Mouse (Mus musculus) left cerebral cortex, postnatal 36 days (tissue): ENCODE data around the gene Gon7. TPM values are rescaled to one million over a fixed set of nuclear protein-coding genes. Genes with fewer than 3 reads are reported as not detected.

ENCODE experiments used
- DNase-seq, 2 experiments: peaks; one replicate each; pipeline ENCODE4 v3.0.0; 2021 to 2022; ENCODE audit warnings: low spot score in 2 of 2, mixed read lengths in 1 of 2
- intact Hi-C: fragments of 180-260 bp; cut with DNase I; formaldehyde crosslinking; loops from one replicate; pipeline ENCODE4 v1.15.1; 2025
- total RNA-seq, 2 experiments: library from RNA; stranded (reverse); gene quantifications; 2 replicates each; pipeline ENCODE4 v1.2.3; 2021

Gene Gon7
- total RNA-seq, result 10 to 100 TPM; 12.7 to 14.5 TPM

- intact Hi-C loops, result no loop called here
- peak; percentile 97 to 98 for DNase-seq
Measured at GRCm38 (mm10) chr12:102757689-102758402, at the start of gene Gon7, which contains the start of the genes Gm28051 and Ubr7. Gon7 (minus strand) TSS chr12:102757803. Gm28051 (minus strand) TSS chr12:102757765. Ubr7 (plus strand) TSS chr12:102757967.

DNA sequence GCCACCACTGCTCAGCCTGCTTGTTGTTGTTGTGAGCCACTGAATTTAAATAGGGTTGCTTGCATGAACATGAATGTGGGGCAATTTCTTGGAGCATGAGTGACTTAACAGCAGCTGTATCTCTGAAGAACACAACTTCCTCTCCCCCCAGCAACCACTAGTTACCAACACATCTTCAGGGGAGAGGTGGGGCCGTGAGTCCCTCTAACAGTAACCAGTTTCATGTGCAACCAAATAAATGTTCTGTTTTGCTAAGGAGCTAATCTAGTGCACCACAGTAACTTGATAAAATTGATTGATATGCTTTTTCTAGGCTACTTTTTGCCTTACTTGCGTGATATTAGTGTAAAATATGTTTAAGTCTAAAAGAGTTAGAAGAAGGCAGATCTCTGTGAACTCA is 41.9 kb upstream of the Gon7 start:
- DNase-seq, result no peak
- intact Hi-C loops, result no loop called here

DNA sequence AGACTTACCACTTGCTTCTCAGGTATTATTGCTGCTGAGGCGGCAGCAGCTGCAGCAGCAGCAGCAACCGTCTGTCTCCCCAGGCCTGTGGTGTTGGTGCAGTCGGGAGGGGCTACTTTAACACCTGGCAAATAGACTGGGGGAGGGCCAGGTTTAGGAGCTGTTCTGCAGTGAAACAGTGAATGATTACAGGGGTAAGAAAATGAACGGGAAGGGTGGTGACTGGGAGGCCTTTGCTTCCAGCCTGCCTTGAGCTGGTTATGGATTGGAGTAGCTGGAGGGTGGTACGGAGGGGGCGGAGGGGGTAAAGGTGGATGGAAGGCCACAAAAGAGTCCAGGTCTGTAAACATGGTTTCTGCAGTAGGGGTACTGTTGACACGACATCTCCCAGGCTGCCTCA is 30.3 kb upstream of the Gon7 start:
- intact Hi-C loops, result loop anchor here (10.0 kb wide), 1 partner anchor 277 kb away; no protein-coding TSS in a partner anchor
- no peak for DNase-seq

DNA sequence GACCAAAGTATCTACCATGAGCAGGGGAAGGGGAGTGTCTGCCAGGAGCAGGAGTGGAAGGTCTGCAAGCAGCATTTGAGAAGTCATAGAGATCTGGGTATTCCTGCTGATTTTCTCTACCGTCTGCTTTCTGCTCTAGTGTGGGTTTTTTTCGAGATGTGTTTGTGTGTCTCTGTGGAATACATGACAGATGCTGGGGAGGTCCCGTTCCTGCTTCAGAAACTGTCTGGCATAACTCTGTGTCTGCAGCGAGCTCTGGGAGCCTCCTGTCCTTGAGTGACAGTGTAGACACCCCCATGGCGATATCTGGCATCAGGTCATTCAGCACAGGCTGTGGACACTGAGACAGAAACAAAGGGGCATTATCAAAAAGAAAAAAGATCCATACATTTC is 28.0 kb upstream of the Gon7 start:
- no peak for DNase-seq
- intact Hi-C loops, result loop anchor here (10.0 kb wide), 1 partner anchor 279 kb away; no protein-coding TSS in a partner anchor

DNA sequence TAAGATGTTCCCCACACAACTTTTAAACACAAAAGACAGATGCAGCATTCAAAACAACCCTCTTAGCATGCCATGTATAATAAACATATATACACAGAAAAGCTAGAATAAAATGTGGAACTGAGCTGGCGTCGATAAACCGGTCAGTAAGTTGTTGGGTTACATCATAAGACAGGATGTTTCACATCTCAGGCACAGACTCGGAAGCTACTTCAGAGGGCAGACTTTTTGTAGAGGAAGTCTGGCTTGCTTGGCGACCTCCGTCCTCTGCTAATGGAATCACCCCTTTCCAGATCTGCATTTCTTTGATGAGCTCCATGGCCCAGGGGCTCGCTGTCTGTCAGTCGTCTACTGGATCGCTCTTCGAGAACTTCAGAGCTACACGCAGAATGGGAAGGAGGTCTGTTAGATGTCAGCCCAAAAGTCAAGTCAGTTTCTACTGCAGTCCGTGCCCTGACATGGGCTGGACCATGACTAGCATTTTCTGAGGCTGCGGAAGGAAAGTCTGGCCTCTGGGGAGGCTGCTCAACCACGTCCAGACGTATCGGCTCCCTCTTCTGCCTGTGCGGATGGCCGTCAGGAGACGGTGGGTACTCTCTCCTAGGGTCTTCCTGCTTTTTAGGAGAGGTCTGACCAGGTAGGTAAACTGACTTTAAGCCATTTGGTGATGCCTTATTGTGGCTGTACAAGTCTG is 27.4 kb upstream of the Gon7 start:
- intact Hi-C loops, result loop anchor here (10.0 kb wide), 1 partner anchor 280 kb away; no protein-coding TSS in a partner anchor
- no peak for DNase-seq

- intact Hi-C loops, result loop anchor here (10.0 kb wide), 1 partner anchor 282 kb away; no protein-coding TSS in a partner anchor
- no peak for DNase-seq
Measured at GRCm38 (mm10) chr12:102782841-102783240, 25.2 kb upstream of the Gon7 start.

- no peak for DNase-seq
- intact Hi-C loops, result no loop called here
Measured at GRCm38 (mm10) chr12:102779452-102779851, 21.8 kb upstream of the Gon7 start.

DNA sequence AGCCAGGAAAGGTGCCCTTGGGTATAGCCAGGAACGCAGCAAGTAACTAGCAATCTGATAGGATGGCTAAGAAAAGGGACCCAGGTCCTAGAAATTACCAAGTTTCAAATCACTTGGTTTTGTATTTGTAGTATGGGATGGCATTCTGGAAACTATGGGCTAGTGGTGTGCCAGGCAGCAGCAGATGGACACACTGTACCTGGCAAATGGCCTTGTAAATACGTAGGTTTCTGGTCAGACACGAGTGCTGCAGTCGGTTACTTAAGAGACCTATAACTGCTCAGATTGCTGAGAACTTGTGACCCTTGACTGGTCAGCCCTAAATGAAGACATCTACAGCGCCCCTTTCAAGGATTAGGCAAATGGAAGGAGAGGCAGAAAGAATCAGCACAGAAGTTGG is 20.5 kb upstream of the Gon7 start:
- intact Hi-C loops, result no loop called here
- DNase-seq, result no peak

DNA sequence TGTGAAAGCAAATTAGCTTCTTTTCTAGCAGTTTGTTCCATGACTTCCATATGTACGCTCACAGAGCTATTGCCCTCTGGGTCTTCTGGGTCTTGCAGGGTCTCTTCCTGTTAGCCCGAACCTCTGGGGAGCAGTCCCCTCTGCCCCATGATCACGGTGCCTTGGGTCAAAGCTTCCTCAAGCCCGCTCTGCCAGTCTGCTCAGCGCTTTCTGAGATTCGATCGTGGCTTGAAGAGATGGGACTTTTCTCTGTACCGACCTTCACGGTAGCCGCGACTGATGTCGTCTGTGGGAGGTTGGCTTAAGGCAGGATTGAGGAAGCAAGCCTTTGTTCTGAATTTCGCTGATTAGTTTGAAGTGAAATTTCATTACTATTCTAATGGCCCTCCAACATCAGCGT is 18.4 kb upstream of the Gon7 start:
- intact Hi-C loops, result no loop called here
- DNase-seq, result no peak

GRCm38 (mm10) chr12:102772676-102773075 is 15.1 kb upstream of the Gon7 start:
- intact Hi-C loops, result no loop called here
- DNase-seq, result no peak

GRCm38 (mm10) chr12:102771601-102772000 is 14.0 kb upstream of the Gon7 start:
- no peak for DNase-seq
- intact Hi-C loops, result no loop called here

- no peak for DNase-seq
- intact Hi-C loops, result no loop called here
Measured at GRCm38 (mm10) chr12:102769000-102769399, 11.4 kb upstream of the Gon7 start.

- no peak for DNase-seq
- intact Hi-C loops, result no loop called here
Measured at GRCm38 (mm10) chr12:102763696-102764095, 6.1 kb upstream of the Gon7 start.

DNA sequence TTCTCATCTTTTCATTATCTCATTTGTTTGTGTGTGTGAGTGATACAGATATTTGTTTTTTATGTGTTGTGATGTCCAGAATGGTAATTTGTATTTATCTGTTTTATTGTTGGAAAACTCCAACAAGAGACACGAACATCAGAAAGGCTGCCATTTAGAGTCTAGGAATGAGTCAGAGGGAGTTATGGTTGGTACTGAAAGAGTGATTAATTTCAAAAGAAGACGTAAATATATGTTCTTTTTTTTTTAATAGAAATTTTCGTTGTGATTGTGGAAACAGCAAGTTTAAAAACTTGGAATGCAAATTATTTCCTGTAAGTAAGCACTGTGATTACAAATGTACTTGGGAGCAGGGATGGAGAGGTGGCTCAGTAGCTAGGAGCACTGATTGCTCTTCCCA is 4.1 kb upstream of the Gon7 start:
- no peak for DNase-seq
- intact Hi-C loops, result no loop called here

DNA sequence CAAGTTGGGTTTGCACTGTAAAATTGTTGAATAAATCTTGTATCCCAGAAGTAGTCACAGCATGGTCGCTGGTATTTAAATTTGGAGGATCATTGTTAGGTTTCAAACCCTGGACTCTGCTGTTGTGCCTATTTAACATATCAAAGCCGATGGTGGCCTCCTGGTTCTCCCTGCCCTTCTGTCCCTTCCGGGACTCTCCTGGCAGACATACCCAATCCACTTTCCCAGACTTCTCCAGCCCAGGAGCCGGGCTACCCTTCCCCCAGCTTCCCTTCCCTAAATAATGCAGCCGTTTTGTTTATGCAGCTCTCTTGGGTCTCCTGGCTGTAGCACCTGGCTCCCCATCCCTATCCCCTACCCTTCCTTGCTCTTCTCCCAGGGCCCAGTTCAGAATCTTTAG is 1.3 kb upstream of the Gon7 start:
- intact Hi-C loops, result no loop called here
- DNase-seq, result no peak

DNA sequence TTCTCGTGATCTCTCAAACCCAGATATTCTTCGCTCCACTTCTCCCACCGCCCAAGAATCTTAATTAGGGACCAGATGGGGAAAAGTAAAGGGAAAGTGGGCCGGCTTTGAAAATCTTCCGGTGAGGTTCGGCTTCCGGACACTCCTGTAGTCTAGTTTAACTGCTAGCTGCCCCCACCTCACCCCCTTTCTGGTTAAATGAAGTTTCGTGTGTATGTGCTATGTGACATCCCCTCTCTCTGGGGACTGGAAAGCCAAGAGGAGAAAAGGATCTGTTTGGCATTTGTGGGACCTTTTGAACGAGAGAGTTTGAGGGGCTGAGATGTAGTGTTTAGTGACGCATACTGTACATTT is 777 bp upstream of the Gon7 start, which contains the start of gene Gm20604:
Gene Gm20604 (minus strand): TSS at position 270 of the 354 bp plus-strand sequence.
- intact Hi-C loops, result no loop called here
- no peak for DNase-seq

GRCm38 (mm10) chr12:102757055-102757688 is 431 bp downstream of the Gon7 start:
- intact Hi-C loops, result no loop called here
- DNase-seq, result no peak

- no peak for DNase-seq
- intact Hi-C loops, result no loop called here
Measured at GRCm38 (mm10) chr12:102756304-102756703, 1.3 kb downstream of the Gon7 start.

GRCm38 (mm10) chr12:102748256-102748655 is 9.3 kb downstream of the Gon7 start:
- DNase-seq, result no peak
- intact Hi-C loops, result no loop called here

- DNase-seq, result no peak
- intact Hi-C loops, result no loop called here
Measured at GRCm38 (mm10) chr12:102744839-102745238, 12.8 kb downstream of the Gon7 start.
